Mouse (Mus musculus) erythroid progenitor cell, adult 5-6 weeks (primary cell): Measurements from ENCODE around the gene Tmem235. TPM values are rescaled to one million over a fixed set of nuclear protein-coding genes. Genes with fewer than 3 reads are reported as not detected.

ENCODE experiments used
- ATAC-seq: replicated peaks from 2 replicates; pipeline ENCODE4 v1.8.0; 2016; ENCODE audit warnings: moderate number of reproducible peaks, mild to moderate bottlenecking, moderate TSS enrichment, inconsistent platforms; ENCODE audit not compliant: poor library complexity, low FRiP score, severe bottlenecking
- total RNA-seq, 2 experiments: library from RNA; stranded (forward) in 1 of 2; stranded (reverse) in 1 of 2; fragments of 150-400 nt in 1 of 2; fragments of 186-747, 209-891 nt in 1 of 2; gene quantifications; 2 replicates each; pipeline versions ENCODE4 v1.2.3 to v1.2.4; 2015 to 2017; ENCODE audit warnings: low replicate concordance in 2 of 2

Tmem235 gene
- total RNA-seq, 2 experiments from 2014 or later, result 1.1 TPM; not detected in 1

GRCm38 (mm10) chr11:117858392-117858791, 2.2 kb upstream of the Tmem235 start:
- no peak for ATAC-seq

DNA sequence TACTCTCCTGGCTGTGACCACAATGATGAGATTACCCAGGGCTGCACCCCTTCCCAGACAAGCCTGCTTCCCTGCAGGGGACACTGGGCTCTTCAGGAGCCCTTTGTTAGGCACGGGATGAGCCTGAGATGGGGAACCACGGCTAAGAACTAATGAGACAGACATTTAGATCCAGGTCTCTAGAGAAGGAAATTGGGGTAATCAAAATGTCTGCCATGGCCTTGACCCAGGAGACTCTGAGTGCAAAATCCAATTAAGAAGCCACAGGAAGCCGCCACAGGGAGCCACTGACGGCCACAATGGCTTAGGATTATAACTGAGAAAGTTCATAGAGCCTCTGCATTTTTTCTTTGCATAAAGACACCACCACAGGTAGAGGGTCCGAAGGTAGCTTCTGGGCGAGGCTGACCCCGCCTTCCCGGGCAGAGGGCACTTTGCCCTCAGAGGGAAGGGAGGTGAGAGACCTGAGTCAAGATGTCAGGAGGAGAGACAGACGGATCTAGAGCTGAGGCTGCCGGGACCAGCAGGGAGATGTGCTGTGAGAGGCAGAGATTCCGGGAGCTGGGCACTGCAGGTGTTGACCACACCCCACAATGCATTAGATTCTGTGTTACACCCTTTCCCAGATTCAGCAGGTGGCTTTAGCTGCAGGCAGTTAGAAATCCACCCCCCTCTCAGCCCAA, 2.8 kb downstream of the Tmem235 start:
- no peak for ATAC-seq

DNA sequence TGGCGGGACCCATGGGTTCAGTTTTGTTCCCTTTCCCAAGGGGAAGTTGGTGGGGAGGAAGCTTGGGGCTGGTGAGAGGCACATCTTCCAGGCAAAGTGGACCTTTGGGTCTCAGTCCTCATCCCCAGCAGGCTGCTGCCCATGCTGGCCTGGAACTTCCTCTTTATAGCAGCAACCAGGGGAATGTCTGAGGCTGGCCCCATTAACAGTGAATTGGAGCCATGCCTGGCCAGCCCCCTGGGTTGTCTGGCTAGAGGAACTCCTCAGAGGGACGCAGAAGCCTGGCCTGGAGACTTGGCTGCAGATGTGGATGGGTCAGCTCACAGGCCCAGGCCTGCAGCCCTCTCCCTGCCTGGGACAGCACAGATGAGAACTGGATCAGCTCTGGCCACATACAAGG, 4.3 kb downstream of the Tmem235 start:
- no peak for ATAC-seq

- no peak for ATAC-seq
Measured at GRCm38 (mm10) chr11:117865988-117866387, 5.4 kb downstream of the Tmem235 start.

DNA sequence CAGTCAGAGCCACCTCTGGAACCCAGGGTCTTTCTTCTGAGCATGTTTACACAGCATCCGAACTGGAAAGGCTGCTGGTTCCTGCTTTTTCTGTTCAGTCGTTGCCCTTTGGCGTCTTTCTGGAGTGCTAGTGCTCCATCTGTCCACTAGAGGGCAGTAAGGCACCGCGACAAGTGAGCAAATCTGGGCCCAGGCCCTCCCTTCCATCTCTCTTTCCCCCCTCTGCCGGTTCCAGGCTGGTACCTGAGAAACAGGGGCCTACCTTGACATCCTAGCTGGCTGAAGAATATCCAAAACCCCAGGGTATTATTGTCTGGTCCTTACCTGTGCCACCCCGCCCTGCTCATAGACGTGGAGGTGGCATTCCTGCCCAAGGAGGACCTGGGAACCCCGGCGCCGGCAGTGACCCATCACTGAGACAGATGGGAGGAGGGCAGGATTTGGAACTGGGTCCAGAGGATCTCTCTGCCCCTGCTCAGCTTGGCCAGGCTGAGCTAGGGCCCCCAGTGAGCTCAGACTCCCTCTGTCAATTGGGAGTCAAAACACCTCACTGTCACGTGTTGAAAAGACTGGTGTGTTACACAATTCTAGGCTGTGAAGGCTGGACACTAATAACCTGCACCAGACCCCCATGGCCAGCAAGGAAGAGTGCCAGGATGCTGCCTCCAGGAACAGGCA, 10.3 kb downstream of the Tmem235 start:
- ATAC-seq, result peak; percentile 63

DNA sequence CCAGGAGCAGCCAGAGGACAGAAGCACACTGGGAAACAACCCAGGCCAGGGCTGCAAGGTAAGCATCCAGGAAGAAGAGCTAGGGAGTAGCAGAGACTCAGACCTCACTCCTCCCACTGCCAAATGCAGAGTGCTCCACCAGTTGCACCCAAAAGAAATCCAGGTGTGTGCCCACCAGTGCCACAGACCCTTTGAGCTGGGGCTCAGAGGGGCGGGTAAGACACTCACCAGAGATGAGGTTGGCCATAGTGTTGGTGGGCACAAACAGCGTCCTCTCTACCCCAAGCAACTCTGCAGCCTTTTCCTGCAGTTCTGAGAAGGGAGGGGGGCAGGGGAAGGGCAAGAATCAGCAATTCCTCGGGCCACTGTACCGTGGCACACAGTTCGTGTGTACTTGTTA, 10.8 kb downstream of the Tmem235 start:
- ATAC-seq, result no peak

GRCm38 (mm10) chr11:117871911-117872584, 11.5 kb downstream of the Tmem235 start:
- no peak for ATAC-seq

DNA sequence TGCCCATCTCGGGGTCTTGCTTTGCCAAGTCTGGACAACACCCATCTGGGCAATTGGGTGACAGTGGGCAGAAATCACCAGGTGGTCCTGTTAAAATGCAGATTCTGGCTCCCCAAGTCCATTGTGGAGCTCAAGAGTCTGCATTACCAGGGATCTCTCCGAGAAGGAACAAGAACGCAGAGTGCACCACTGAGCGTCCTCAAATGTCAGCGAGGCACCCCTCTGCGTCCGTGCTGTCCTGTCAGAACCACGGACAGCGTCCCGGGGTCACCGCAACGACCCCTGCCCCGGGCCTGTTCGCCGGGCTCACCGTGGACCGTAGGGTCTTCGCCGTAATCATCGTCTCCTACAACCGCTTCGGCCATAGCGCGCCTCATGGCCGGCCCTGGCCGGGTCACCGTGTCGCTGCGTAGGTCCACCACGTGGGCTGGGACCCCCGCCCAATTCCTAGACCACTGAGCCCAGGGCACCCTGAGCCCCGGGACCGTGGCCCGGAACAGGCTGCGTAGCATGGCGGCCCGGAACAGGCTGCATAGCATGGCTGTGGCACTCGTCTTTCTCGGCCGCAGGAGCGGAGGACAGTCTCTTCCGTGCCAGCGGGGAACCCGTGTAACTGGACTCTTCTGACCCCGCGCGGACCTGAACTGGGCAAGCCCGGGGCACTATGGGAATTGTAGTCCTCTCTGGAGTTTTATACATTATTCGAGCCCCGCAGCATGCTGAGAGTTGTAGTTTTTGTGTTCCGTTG, 12.5 kb downstream of the Tmem235 start, which contains the start of gene Tha1:
Gene Tha1 (minus strand): TSS at position 621 of the 748 bp plus-strand sequence.
- no peak for ATAC-seq

GRCm38 (mm10) chr11:117874419-117874818, 13.9 kb downstream of the Tmem235 start:
- ATAC-seq, result no peak

DNA sequence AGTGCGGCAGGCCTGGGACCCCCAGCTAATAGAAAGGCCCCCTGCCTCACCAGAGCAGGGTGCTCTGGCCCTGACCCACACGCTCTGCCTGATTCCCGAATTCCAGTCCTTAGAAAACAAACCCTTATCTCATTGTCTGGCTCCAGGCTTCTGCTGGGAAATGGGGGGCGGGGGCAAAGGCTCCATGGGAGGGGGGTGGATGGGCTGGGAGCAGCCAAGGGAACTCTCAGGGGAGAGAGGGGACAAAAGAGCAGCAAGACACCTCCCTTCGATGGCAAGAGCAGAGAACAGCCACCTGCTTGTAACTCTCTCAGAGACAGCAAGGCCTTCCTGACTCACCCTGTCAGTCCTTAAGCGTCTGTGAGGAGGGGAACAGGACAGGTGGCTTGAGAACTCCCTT, 15.1 kb downstream of the Tmem235 start:
- no peak for ATAC-seq

DNA sequence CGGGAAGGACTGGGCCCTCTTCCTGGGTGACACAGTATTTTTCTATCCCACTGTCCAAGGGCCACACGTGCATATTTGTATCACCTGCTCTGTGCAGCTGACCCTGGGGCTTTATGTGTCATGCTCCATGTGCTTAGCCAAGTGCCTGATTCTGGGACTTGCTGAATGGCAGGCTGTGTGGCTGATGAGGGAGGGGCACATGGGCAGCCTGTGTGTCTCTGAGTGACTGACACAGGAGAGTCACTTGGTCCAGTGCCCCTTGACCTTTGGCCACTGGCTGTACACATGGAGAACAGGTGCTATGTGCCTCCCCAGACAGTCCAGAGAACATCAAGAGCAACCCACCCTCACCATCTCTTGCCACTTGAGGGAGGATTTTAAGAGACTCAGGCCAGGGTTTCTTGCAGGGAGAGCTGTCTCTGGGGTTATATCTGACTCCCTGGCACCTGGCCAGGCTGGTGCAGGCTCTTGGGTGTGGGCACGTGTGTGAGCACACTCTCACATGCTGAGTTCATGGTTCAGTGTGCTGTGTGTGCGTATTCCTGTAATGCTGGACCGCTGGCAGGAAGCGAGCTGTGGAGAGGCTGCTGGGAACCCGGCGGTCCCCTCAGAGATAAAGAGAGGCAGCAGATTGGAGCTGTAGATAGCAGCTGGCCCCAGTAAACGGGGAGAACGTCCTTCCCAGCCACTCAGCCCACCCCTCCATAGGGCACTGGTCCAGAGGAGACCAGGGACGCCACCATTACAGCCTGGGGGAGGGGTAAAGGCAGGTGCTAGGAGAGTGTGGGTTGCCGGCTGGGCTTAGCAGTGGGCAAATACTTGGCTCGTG, 17.6 kb downstream of the Tmem235 start:
- no peak for ATAC-seq

DNA sequence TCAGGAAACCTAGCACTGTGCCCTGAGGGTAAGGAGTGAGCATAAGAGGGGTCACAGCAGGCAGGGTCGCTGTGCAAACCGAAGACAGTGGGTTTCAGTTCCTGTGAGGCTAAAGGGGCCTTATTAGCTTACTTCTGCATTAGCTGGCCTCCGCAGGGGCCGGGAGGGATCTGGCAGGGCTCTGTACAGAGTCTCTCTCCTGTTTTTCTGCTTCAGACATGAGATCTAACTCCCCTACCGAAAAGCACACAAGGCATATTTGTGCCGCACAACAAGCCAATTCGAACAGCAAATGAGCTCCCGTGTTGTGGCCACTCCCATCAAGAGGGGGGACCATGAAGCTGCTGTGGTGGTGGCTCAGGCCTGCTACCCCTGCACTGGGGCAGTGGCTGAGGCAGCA, 18.3 kb downstream of the Tmem235 start:
- ATAC-seq, result no peak

- no peak for ATAC-seq
Measured at GRCm38 (mm10) chr11:117879676-117880075, 19.1 kb downstream of the Tmem235 start.

DNA sequence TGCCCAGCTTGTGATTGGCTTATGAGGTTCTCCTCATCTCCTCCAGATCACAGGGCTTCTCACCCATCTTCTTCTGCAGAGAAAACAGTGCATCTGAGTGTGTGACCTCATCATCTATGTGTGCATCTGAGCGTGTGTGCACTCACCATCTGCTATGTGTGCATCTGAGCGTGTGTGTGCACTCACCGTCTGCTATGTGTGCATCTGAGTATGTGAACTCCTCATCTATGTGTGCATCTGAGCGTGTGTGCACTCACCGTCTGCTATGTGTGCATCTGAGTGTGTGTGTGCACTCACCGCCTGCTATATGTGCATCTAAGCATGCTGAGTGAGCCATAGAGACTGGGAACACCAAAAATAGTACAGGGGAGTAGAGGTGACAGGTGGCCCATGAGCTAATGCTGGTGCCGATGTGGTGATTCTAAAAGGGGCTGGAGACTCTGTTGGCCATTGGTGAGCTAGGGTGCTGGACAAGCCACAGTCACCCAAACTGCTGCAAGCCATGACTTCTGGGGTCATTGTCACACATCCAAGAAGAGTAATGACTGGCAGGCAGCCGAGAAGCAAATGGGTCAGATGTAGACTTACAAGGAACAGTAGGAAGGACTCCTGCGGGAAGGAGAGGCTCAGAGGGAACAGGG, 19.9 kb downstream of the Tmem235 start:
- no peak for ATAC-seq

GRCm38 (mm10) chr11:117880977-117881358, 20.4 kb downstream of the Tmem235 start:
- no peak for ATAC-seq

GRCm38 (mm10) chr11:117881787-117882186, 21.2 kb downstream of the Tmem235 start:
- no peak for ATAC-seq

DNA sequence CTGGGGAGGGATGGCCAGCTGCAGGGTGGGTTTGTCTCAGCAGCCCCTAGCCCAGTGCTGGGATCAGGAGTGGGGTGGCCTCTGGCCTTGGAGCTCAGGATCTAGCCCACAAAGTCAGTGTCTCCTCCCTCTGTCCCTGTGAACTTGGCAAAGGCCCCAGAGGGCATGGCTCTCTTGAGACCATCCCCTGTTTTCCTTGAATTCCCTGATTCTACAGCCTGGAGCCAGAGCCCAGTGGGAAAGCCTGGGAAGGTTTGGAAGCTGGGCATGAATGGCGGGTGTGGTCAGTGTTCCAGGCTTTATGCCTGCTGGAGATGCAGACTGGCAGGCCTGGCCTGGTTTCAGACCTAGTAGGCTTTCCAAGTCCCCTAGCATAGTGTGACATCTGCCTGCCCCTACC, 21.7 kb downstream of the Tmem235 start:
- ATAC-seq, result no peak

- no peak for ATAC-seq
Measured at GRCm38 (mm10) chr11:117886000-117886399, 25.4 kb downstream of the Tmem235 start.
